Mouse (Mus musculus) urinary bladder, adult 18-20 months (tissue): ENCODE measurements around the gene Vmn2r99.

Experiments
- DNase-seq, 2 experiments: peaks; one replicate each; pipeline ENCODE4 v3.0.0; 2022; ENCODE audit warnings: low spot score in 2 of 2, mixed read lengths in 2 of 2

Vmn2r99 gene

GRCm38 (mm10) chr17:19361649-19362048 lies at the start of gene Vmn2r99:
Gene Vmn2r99 (plus strand): TSS chr17:19361949.
- no peak for DNase-seq

- DNase-seq = no peak
Observed at GRCm38 (mm10) chr17:19437623-19438022, 75.9 kb downstream of the Vmn2r99 start.

GRCm38 (mm10) chr17:19444932-19445331 lies 83.2 kb downstream of the Vmn2r99 start:
- DNase-seq = no peak
